Mouse (Mus musculus) heart, postnatal 0 days (tissue): Measurements from ENCODE around the gene Zfp780b. TPM values are rescaled to one million over a fixed set of nuclear protein-coding genes. Genes with fewer than 3 reads are reported as not detected.
A peak's percentile ranks its signal among the peaks of the same experiment; 100 is the strongest.
"Not testable (repeated sequence)": the region's sequence is repeated elsewhere in the genome, so short reads cannot be mapped to it uniquely, and the experiment has no call there.

Experiments used
- ATAC-seq: fragments of 200-750 bp; cut with Nextera tagmentation; 2 replicates; pipeline ENCODE4 v1.8.0; 2017; ENCODE audit warnings: low read depth, moderate number of reproducible peaks, moderate library complexity; ENCODE audit not compliant: insufficient read depth
- DNase-seq: peaks from one replicate; pipeline ENCODE4 v3.0.0-alpha.2; 2016; ENCODE audit warnings: low spot score
- H3K27ac ChIP-seq: fragments of 300-500 bp; sonication (generic); 2 replicates; pipeline ENCODE4 v1.5.1; 2014; ENCODE audit warnings: low read depth, mild to moderate bottlenecking
- H3K27me3 ChIP-seq: fragments of 300-500 bp; sonication (generic); 2 replicates; pipeline ENCODE4 v1.6.1; 2014; ENCODE audit warnings: low read length, mixed read lengths; ENCODE audit not compliant: control insufficient read depth, insufficient read depth
- H3K36me3 ChIP-seq: fragments of 300-500 bp; sonication (generic); replicated peaks from 2 replicates; pipeline ENCODE4 v1.6.1; 2014; ENCODE audit warnings: low read length, mixed read lengths; ENCODE audit not compliant: control insufficient read depth, insufficient read depth
- H3K4me1 ChIP-seq: fragments of 300-500 bp; sonication (generic); 2 replicates; pipeline ENCODE4 v1.6.1; 2014; ENCODE audit warnings: antibody characterized with exemption; ENCODE audit not compliant: control insufficient read depth, insufficient read depth
- H3K4me2 ChIP-seq: fragments of 300-500 bp; sonication (generic); 2 replicates; pipeline ENCODE4 v1.6.1; 2014; ENCODE audit warnings: low read depth, mild to moderate bottlenecking, low read length, moderate library complexity
- H3K4me3 ChIP-seq: fragments of 300-500 bp; sonication (generic); 2 replicates; pipeline ENCODE4 v1.5.1; 2014; ENCODE audit warnings: low read depth, low read length
- H3K9ac ChIP-seq: fragments of 300-500 bp; sonication (generic); replicated peaks from 2 replicates; pipeline ENCODE4 v1.6.1; 2014; ENCODE audit warnings: low read depth, low read length, mixed read lengths
- H3K9me3 ChIP-seq: fragments of 300-500 bp; sonication (generic); replicated peaks from 2 replicates; pipeline ENCODE4 v1.6.1; 2016; ENCODE audit warnings: low read length; ENCODE audit not compliant: control insufficient read depth
- CTCF ChIP-seq: IDR thresholded peaks from 2 replicates; pipeline ENCODE4 v1.5.1; 2016; ENCODE audit warnings: antibody characterized with exemption, control low read depth, low read depth
- EP300 ChIP-seq: IDR thresholded peaks from 2 replicates; pipeline ENCODE4 v1.6.1; 2016; ENCODE audit warnings: antibody characterized with exemption, low read depth
- WGBS: fragments of 180-500 bp; shearing (Covaris S2); extraction: QIAGEN DNeasy Blood & Tissue Kit; methylation state at CpG from one replicate; pipeline ENCODE4 v1.1.7; 2014; 5-methylcytosine and 5-hydroxymethylcytosine counted together
- polyA plus RNA-seq: library from polyadenylated mRNA; unstranded; fragments of >200 nt; fragmentation: Nextera tagmentation; extraction: Ambion mirVana; gene quantifications from 2 replicates; pipeline ENCODE4 v1.2.1, GENCODE M21; 2015
- total RNA-seq: library from RNA; depleted of rRNA; stranded (reverse); fragments of >200 nt; gene quantifications from 2 replicates; pipeline ENCODE4 v1.2.3, GENCODE M21; 2014; ENCODE audit warnings: low replicate concordance; rRNA removed

Gene Zfp780b
- total and polyA plus RNA-seq, 2 experiments from 2014 or later = 6.2 to 8.5 TPM

- H3K9me3 ChIP-seq, H3K4me1 ChIP-seq, ATAC-seq, H3K27me3 ChIP-seq, DNase-seq, H3K36me3 ChIP-seq, H3K27ac ChIP-seq: not testable (repeated sequence)
- Histone ChIP-seq H3K4me3 (peak overlapping the region; percentile 21; the same call in 1 of the 2 replicates), H3K9ac (peak overlapping the region; percentile 45; the same call in 1 of the 2 replicates), H3K4me2 (peak overlapping the region; percentile 58)
- 18% methylated on average over 1 of the region's 9 CpGs for WGBS
Observed at GRCm38 (mm10) chr7:27933800-27934158, 45.2 kb downstream of the Zfp780b start.

- peak overlapping the region; percentile 21; the same call in 1 of the 2 replicates for H3K4me3 ChIP-seq
- 18% methylated on average over 7 of the region's 7 CpGs for WGBS
- peak overlapping the region; percentile 58 for H3K4me2 ChIP-seq
- peak overlapping the region; percentile 45; the same call in 1 of the 2 replicates for H3K9ac ChIP-seq
- H3K4me1 ChIP-seq = peaks cover 11% of the 10 kb centered on the region
- no peak overlapping the region for H3K27ac ChIP-seq
- no peaks in the 10 kb centered on the region for H3K9me3 ChIP-seq
- no peaks in the 10 kb centered on the region for H3K36me3 ChIP-seq
- ATAC-seq (peak; percentile 41; the same call in 1 of the 2 replicates), DNase-seq (no peak)
- no peak for TF ChIP-seq CTCF
- no peaks in the 10 kb centered on the region for H3K27me3 ChIP-seq
Observed at GRCm38 (mm10) chr7:27933050-27933799, 45.7 kb downstream of the Zfp780b start.

- 4% methylated on average over 40 of the region's 40 CpGs for WGBS
- H3K27me3 ChIP-seq = no peaks in the 10 kb centered on the region
- peak within 1 kb of the TSS; percentile 65 for H3K9ac ChIP-seq
- H3K4me3 ChIP-seq = peak within 1 kb of the TSS; percentile 62
- H3K9me3 ChIP-seq = no peaks in the 10 kb centered on the region
- H3K4me1 ChIP-seq = peaks cover 13% of the 10 kb centered on the region
- 0 out of 2 replicates have a peak within 1 kb of the TSS, but pooled peaks have one; percentile 4 for H3K27ac ChIP-seq
- peak within 1 kb of the TSS; percentile 70 for H3K4me2 ChIP-seq
- ATAC-seq (peak; percentile 81), DNase-seq (peak; percentile 67)
- H3K36me3 ChIP-seq = 0 out of 2 replicates have a peak, but pooled peaks cover 4% of the 10 kb centered on the region
- TF ChIP-seq CTCF (no peak), EP300 (no peak)
Observed at GRCm38 (mm10) chr7:27928818-27929695, 49.9 kb downstream of the Zfp780b start, which contains the start of gene Zfp974. Zfp974 (minus strand) TSS chr7:27929460.

GRCm38 (mm10) chr7:27927041-27927440 is 51.9 kb downstream of the Zfp780b start:
- not testable (repeated sequence) for DNase-seq, H3K4me3 ChIP-seq, H3K27me3 ChIP-seq, H3K4me2 ChIP-seq, H3K27ac ChIP-seq, H3K9me3 ChIP-seq, ATAC-seq, H3K9ac ChIP-seq, H3K36me3 ChIP-seq
- WGBS = 33% methylated on average over 4 of the region's 4 CpGs
- H3K4me1 ChIP-seq = peaks cover 10% of the 10 kb centered on the region

GRCm38 (mm10) chr7:27910952-27911351 is 68.0 kb downstream of the Zfp780b start:
- not testable (repeated sequence) for H3K9ac ChIP-seq, H3K9me3 ChIP-seq, H3K4me3 ChIP-seq, H3K27ac ChIP-seq, H3K27me3 ChIP-seq, H3K4me1 ChIP-seq, H3K4me2 ChIP-seq, DNase-seq, ATAC-seq
- peaks cover 21% of the 10 kb centered on the region for H3K36me3 ChIP-seq
- 90% methylated on average over 3 of the region's 4 CpGs for WGBS

Other genes with a start within 250 kb of the Zfp780b start
- 3.8 and 4.1 TPM in 2 replicates for gene Zfp60, start 247.8 kb downstream of the Zfp780b start, total RNA-seq
- gene Zfp60, start 247.8 kb downstream of the Zfp780b start, polyA plus RNA-seq = 11.0 and 11.1 TPM in 2 replicates
- 2.6 and 22.2 TPM in 2 replicates for gene Zfp626, start 172.0 kb downstream of the Zfp780b start, total RNA-seq
- 0.91 and 1.0 TPM in 2 replicates for gene Zfp626, start 172.0 kb downstream of the Zfp780b start, polyA plus RNA-seq
- gene Zfp59, start 140.6 kb downstream of the Zfp780b start, total RNA-seq = 3.1 and 5.5 TPM in 2 replicates
- 3.5 and 3.6 TPM in 2 replicates for gene Zfp59, start 140.6 kb downstream of the Zfp780b start, polyA plus RNA-seq
- 3.9 and 4.5 TPM in 2 replicates for gene Zfp607a, start 121.6 kb downstream of the Zfp780b start, total RNA-seq
- 2.3 and 2.4 TPM in 2 replicates for gene Zfp607a, start 121.6 kb downstream of the Zfp780b start, polyA plus RNA-seq
- gene Zfp974, start 49.7 kb downstream of the Zfp780b start, total RNA-seq = 1.8 TPM in 2 replicates
- 4.9 and 5.4 TPM in 2 replicates for gene Zfp974, start 49.7 kb downstream of the Zfp780b start, polyA plus RNA-seq
- gene Zfp850, start 34.9 kb upstream of the Zfp780b start, total RNA-seq = 0.15 and 1.7 TPM in 2 replicates
- gene Zfp850, start 34.9 kb upstream of the Zfp780b start, polyA plus RNA-seq = 0.75 and 0.87 TPM in 2 replicates
- gene Psmc4, start 70.9 kb upstream of the Zfp780b start, total RNA-seq = 146 and 199 TPM in 2 replicates
- 203 and 207 TPM in 2 replicates for gene Psmc4, start 70.9 kb upstream of the Zfp780b start, polyA plus RNA-seq
- 0.46 TPM in 1 of 2 replicates, not detected in the other for gene Fcgbp, start 92.1 kb upstream of the Zfp780b start, total RNA-seq
- gene Fcgbp, start 92.1 kb upstream of the Zfp780b start, polyA plus RNA-seq = not detected in 2 replicates
- not detected in 2 replicates for gene 9530053A07Rik, start 150.3 kb upstream of the Zfp780b start, total RNA-seq
- 0.01 and 0.04 TPM in 2 replicates for gene 9530053A07Rik, start 150.3 kb upstream of the Zfp780b start, polyA plus RNA-seq
- 6.6 and 21.8 TPM in 2 replicates for gene Fbl, start 190.5 kb upstream of the Zfp780b start, total RNA-seq
- gene Fbl, start 190.5 kb upstream of the Zfp780b start, polyA plus RNA-seq = 44.3 and 51.3 TPM in 2 replicates
- gene Dyrk1b, start 200.3 kb upstream of the Zfp780b start, total RNA-seq = 21.3 and 37.1 TPM in 2 replicates
- gene Dyrk1b, start 200.3 kb upstream of the Zfp780b start, polyA plus RNA-seq = 10.2 and 10.4 TPM in 2 replicates